Mouse (Mus musculus): ENCODE data around the gene Kremen1.

Gene Kremen1

DNA sequence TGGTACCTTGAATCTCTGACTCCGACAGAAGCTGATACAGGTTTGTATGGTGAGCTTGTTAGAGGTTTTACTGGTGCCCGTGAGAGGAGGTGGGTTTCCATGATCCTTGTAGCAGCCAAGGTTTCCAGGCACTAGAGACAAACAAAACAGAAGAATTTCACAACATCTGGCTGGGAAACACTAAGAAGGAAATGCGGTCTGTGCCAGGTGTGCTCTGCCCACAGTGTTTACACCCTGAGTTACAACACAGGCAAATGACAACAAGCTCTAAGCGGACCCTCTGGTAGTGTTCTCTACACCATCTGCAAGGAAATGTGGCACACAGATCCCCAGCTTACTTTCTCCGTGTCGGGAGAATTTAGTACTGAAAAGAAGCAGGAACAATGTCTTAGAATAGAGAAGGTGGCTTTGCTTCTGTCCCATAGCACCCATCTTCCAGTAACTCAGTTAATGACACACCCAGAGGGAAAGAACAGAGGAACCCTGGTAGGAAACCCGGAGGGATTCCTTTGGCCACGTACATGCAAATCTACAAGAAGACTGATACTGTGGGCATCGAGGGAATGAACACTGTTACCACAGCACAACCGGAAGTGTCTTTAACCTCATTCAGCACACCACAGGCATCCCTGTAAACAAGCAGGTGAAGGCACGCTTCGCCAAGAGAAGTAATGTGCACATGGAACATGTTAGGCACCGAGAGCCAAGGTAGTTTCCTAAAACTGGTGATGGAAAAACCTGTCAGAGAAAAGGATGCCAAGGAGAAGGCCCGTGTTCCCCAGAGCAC is 45.8 kb downstream of the Kremen1 start:
- DNase-seq, result no peak

- DNase-seq, result no peak
Measured at GRCm38 (mm10) chr11:5214483-5215040, 46.8 kb downstream of the Kremen1 start.

GRCm38 (mm10) chr11:5203054-5203453 is 58.3 kb downstream of the Kremen1 start:
- no peak for DNase-seq

GRCm38 (mm10) chr11:5201799-5202680 is 59.3 kb downstream of the Kremen1 start:
- DNase-seq, result no peak

DNA sequence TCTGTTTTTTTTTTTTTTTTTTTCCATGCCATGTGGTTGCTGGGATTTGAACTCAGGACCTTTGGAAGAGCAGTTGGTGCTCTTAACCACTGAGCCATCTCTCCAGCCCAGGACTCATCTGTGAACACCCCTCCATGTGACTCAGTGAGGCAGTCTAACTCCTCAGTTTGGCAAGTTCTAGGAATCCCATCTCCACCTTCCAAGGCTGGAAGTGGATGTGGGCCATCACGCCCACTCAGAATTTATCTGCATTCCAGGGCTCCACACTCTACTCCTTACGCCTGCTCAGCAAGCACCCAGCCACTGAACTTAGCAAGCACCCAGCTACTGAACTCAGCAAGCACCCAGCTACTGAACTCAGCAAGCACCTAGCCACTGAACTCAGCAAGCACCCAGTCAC is 61.5 kb downstream of the Kremen1 start:
- no peak for DNase-seq

GRCm38 (mm10) chr11:5197068-5197467 is 64.3 kb downstream of the Kremen1 start:
- no peak for DNase-seq

- DNase-seq, result no peak
Measured at GRCm38 (mm10) chr11:5196583-5196982, 64.8 kb downstream of the Kremen1 start.

- DNase-seq, result no peak
Measured at GRCm38 (mm10) chr11:5193576-5193881, 67.8 kb downstream of the Kremen1 start.

DNA sequence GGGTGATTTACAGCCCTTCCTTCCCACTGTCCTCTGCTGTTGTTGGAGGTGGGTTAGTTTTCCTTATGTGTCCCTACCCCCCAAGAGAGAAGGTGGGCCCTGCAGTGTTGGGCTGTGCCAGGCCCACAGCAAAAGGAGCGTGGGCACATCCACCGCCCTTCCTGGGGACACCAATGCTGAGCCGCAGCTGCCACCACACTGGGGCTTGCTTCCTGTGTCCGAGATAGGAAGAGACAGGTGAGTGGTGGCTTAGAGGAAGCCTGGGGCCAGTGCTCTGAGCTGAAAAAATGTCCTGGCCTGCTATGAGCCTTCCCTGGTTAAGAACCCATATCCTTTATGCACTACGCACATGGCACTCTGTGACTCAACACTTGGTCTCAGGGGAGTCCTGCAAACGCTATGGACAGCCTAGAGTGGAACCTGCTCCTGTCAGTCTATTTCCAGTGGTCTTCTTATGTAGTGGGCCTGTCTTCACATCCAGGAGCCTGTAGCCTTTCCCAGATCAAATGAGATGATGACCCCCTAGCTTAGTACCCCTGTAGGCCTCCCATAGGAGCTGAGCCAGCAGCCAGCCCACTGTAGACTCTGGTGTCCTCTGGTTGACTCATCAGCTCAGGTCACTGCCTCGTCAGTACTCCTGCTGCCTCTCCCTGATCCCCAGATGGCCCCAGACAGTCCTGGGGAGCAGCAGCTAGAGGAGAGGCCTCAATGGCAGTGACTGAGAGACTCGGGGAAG is 68.3 kb downstream of the Kremen1 start:
- DNase-seq, result no peak

GRCm38 (mm10) chr11:5192084-5192516 is 69.3 kb downstream of the Kremen1 start:
- no peak for DNase-seq

- DNase-seq, result no peak
Measured at GRCm38 (mm10) chr11:5189239-5189933, 72.0 kb downstream of the Kremen1 start.

DNA sequence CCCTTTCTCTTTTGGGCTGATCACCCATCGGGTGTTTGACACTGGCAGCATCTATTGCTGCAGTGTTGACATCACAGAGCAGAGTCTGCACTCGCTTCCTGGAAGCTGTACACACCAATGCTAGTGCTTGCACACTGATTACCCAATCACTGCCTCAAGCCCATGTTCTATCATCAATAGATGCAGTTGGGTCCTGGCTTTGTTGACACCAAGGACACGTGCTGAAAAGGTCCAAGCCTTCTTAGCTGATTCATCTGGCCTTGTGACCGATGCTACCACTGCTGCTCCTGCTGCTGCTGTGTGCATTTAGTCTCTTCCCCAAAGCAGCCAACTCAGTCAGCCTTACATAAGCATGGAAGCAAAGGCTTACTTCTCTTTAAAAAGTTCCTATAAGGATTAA is 73.2 kb downstream of the Kremen1 start:
- DNase-seq, result no peak

DNA sequence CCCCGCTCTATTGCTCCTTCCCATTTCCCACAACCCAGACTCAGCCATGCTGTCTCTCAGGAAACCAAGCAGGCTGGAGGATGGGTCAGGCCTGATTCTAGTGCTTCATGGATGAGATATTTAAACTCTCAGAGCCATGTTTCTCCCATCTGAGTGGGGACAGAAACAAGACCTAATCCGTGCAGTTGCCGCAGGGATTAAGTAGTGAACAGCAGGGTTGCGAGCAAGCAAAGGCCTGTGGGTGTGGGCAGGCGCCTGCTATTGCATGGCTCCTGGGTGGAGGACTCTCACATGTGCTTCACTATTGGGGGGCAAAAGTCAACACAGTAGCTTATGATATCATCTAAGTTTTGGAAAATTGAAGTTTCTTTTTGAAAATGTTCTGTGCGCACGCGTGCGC is 76.5 kb downstream of the Kremen1 start:
- no peak for DNase-seq

DNA sequence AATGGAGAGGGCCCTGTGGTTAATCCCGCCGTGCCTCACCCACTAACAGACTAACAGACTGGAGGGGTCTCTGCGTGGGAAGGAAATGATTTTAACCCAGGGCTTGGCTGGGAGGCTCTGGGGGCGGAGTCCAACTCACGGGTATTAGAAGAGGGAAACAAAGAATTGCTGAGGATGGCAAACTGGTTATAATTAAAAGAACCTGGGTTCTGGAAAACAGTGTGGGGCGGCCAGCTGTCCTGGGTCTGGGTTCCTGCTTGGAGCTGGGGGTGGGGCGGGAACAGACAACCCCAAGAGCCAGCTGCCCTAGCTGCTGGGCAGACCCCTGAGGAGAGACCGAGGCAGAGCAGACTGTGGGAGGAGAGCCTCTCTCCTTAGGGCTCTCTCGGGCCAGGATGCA is 77.1 kb downstream of the Kremen1 start:
- no peak for DNase-seq

DNA sequence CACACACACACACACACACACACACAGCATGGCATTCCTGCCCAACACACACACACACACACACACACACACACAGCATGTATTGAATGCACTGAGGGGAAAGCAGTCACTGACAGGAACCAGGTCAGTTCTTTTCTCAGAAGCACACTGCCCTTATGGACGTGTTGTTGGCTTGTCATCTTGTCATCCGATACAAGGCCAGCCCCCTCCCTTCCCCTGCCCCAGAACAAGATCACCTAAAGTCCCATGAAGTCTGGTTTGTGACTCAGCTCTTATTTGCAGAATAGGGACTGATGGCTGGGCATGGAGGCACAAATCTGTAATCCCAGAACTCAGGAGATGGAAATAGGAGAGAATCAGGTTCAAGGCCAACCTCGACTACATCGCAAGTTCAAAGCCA is 78.5 kb downstream of the Kremen1 start:
- no peak for DNase-seq

- DNase-seq, result peak; percentile 74 to 91
Measured at GRCm38 (mm10) chr11:5181850-5182404, 79.4 kb downstream of the Kremen1 start.

- DNase-seq, result no peak
Measured at GRCm38 (mm10) chr11:5179391-5179790, 82.0 kb downstream of the Kremen1 start.

- DNase-seq, result peak; percentile 58 to 65
Measured at GRCm38 (mm10) chr11:5177171-5177570, 84.2 kb downstream of the Kremen1 start.

GRCm38 (mm10) chr11:5176685-5177084 is 84.7 kb downstream of the Kremen1 start:
- DNase-seq, result peak in 1 of 2 experiments; percentile 16

DNA sequence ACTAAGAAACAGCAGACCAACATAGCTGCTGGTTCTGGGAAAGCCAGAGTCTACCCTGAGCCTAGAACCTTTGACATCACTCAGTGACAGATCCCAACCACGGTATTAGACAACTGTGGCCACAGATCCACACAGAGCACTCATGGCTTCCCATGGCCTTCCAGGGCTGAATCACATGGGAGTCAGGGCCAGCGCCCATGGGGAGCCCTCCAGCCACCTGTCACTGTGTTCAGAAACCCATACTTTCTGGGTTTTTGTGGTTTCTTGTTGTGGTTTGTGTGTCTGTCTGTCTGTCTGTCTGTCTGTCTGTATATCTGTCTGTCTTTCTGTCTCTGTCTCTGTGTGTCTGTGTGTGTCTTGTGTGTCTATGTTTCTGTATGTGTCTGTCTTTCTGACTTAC is 85.5 kb downstream of the Kremen1 start:
- no peak for DNase-seq

GRCm38 (mm10) chr11:5175141-5175540 is 86.2 kb downstream of the Kremen1 start:
- DNase-seq, result no peak

DNA sequence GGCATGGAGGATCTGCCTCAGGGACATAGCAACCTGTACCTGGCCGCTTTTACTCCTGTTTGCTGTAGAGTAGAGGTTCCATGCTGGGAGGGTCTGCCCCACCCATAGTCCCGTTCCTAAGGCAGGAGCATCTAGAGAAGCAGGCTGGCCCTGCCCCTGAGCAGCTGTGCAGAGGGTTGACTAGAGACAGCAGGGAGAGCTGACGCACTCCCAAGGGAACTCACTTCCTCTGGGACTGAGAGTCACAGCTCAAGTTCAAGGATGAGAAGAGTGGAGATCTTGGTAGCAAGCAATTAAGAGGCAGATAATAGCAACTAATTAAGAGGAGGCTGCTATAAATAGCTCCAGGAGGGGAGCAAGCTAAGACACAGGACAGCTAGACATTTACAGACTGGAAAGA is 88.5 kb downstream of the Kremen1 start:
- DNase-seq, result no peak

Measured in spleen, adult 18-20 months (tissue).